Mouse (Mus musculus) mesoderm, embryonic 11.5 days (tissue): ENCODE measurements around the gene Tmem176b.

ENCODE experiments used
- DNase-seq: peaks from one replicate; pipeline ENCODE4 v3.0.0-alpha.2; 2012; ENCODE audit warnings: low read depth, low spot score

Tmem176b gene

DNA sequence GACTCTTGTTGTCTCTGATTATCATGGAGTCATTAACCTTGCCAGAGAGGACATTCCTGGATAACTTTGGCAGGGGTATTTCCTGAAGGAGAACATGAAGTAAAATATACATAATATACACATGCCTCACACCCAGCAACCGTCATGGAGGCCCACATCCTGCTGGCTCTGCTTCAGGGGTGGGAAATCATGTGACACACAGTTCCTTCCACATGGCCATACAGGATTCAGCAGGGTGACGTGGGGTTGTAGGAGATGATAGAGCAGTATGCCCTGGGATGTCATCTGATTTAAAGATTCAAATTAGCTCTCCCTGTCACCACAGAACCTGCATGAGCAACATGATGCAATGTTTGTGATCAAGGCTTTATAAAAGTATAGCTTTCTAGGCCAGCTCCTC is 53.4 kb downstream of the Tmem176b start:
- no peak for DNase-seq

- no peak for DNase-seq
Observed at GRCm38 (mm10) chr6:48785601-48786000, 55.7 kb downstream of the Tmem176b start.

GRCm38 (mm10) chr6:48785189-48785588 is 56.1 kb downstream of the Tmem176b start:
- DNase-seq: no peak

DNA sequence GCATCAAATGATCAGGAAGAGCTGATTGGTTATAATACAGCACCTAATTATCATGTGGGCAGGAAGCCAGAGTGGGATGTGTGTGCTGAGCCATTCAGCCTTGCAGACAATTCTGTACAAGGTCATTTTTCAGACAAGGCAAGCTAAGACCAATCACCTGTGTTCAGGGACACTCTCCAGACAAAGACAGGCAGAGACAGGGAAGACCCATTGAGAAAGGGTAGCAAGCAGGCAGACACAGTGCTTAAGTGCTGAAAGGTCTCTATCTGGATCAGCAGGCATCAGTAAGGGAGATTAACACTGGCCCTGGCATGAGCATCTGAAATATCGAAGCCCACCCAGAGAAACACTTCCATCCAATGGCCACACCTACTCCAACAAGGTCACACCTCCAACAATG is 56.9 kb downstream of the Tmem176b start:
- no peak for DNase-seq
